Mouse (Mus musculus) erythroblast, embryonic 14.5 days (primary cell): ENCODE results near the gene Fam71f1.

Experiments
- GATA1 ChIP-seq: IDR thresholded peaks from 2 replicates; pipeline ENCODE4 v1.6.1; 2012; ENCODE audit warnings: low read length, inconsistent platforms, mixed read lengths
- TAL1 ChIP-seq: IDR thresholded peaks from 3 replicates; pipeline ENCODE4 v1.6.1; 2012; ENCODE audit warnings: low read length, inconsistent platforms, mixed read lengths

DNA sequence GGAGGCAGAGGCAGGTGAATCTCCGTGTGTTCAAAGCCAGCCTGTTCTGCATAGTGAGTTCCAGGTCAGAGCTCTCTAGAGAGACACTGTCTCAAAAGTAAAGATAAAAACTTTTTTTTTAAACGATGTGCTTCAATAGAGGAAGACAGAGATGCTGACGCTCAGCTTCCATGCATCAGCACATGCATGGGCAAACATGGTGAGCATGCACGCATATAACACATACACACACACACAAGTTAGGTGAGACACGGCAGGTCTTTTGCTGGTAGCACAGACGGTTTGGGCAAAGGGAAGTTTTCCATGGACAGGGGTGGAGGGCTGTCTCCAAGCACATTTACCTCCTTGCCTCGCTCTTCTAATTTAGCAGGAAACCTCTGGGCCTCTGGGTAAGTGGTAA is 3.2 kb downstream of the Fam71f1 start:
- TF ChIP-seq GATA1 (no peak), TAL1 (no peak)
